Mouse (Mus musculus): ENCODE measurements around the gene Arid5b.

The Arid5b gene

GRCm38 (mm10) chr10:68165709-68166694 lies 112.5 kb downstream of the Arid5b start:
- in situ Hi-C loops (cut with MboI, MseI) = no loop called here

GRCm38 (mm10) chr10:68164723-68165706 lies 113.5 kb downstream of the Arid5b start:
- in situ Hi-C loops (cut with MboI, MseI) = no loop called here

DNA sequence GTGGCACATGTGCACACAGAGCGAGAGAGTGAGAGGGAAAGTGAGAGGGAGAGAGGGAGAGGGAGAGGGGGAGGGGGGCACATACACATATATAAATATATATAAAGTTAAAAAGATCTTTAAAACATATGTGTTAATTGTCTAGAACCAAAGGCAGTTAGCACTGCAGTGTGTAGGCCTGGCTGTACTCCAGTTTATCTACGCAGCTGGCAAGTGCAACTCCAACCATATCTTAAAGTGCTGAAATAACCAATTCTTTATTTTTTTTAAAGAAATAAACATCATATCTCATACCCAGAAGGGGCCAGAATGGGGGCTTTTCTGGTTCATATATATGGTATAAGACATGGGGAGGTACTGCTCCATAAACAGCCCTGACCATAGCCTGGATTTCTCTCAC lies 114.4 kb downstream of the Arid5b start:
- in situ Hi-C loops (cut with MboI, MseI) = no loop called here

GRCm38 (mm10) chr10:68159759-68160158 lies 118.8 kb downstream of the Arid5b start:
- in situ Hi-C loops (cut with MboI, MseI) = no loop called here

DNA sequence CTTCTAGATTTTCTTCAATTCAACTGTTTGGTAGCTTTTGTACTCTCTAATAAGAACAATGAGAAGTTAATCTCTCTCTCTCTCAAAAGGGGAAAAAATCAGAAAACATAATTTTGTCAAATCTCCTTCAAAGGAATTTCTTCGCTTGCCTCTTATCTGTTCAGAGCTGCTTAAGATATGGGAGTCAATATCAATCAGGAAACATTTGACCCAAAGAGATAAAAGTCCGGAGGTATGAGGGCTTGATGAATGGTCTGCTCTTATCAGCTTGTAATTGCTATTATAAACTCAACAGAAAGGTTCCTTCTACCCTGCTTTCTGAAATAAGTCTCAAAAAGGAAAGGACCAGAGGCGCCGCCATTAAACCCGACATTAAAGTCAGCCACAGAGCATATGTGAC lies 120.0 kb downstream of the Arid5b start:
- in situ Hi-C loops (cut with MboI, MseI) = no loop called here

GRCm38 (mm10) chr10:68157511-68157910 lies 121.0 kb downstream of the Arid5b start:
- in situ Hi-C loops (cut with MboI, MseI) = no loop called here

DNA sequence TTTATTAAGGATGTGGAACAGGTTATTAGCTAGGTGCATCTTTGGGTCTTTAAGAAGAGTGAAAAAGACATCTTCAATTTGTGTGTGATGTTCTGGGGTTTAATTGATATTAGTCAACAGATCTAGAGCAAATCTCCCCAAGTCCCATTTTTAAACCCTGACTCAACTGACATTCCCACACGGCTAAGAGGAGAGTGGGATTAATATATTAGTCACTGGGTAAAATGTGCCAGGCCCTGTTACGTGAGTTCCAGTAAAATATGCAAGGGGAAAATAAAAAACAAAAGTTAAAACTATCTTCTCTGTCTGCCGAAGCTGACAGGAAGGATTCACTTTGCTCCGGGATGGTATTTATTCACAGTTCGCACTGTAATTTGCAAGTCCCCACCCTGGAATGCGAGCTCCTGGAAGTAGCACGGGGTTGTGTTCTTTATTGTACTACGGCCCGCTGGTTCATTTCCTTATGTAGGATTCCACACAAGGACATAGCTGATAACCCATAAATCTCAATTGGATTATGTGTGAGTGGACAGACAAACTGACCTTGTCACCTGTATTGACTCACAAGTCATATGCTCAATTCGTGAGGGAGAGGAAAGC lies 121.8 kb downstream of the Arid5b start:
- in situ Hi-C loops (cut with MboI, MseI) = no loop called here

- in situ Hi-C loops (cut with MboI, MseI) = no loop called here
These were observed 122.4 kb downstream of the Arid5b start for GRCm38 (mm10) chr10:68156159-68156558.

DNA sequence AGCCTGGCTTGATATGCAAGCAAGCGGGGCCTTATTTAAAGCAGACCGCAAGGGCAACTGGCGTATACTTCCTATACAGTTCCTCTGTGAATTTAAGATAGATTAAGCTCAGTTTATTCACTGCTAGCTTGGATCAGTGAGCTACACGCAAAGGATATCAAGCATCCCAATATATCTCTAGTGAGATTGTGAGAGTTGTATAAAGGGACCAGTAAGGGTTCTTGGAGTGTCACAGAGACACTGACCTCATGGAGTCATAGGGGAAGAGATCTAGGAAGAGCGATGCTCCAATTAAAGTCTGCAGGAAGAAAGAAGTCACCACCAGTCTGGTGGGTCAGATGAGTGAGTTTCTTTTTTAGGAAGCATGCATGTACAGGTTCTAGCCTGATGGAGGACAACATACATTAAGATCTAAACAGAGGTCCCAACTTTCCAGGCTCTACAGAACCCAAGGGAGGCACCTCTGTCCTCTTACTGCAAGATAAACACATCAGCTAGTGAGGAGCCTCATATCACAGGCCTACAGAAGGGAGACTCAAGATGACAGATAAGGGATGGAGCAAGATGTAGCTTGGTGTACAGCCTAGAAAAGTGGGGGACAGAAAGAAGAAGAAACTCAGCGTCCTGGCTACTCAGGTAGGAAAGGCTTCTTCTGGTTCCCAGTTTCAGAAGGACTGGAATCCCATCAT lies 123.0 kb downstream of the Arid5b start:
- in situ Hi-C loops (cut with MboI, MseI) = no loop called here

DNA sequence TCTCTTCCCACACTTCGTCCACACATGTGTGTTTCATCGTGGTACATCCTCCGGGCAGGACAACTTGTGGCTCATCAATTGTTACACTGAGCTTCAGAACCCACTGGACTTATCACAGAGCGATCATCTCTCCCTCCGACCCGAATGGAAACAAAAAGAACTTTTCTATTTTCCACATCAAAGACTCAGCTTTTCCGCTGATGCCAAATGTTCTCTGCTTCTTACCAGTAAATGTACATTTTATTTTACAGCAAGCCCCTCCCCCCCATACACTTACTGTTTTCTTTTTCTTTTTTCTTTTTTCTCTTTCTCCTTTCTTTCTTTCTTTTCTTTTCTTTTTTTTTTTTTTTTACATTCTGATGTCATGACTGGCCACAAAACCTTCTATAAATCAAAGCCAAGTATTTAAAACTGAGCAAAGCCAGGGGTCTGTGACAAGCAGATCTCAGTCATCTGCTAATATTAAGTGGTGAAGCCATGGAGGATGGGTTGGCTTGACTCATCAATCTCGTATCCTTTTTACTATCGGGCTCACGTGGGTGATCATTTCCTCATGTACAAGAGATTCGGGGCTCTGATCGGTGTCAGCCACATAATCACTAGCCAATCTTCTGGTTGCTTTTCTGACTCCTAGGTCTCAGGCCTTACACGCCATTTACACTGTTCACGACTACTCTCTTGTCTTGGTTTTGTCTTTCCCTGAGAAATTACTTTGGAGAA lies 124.3 kb downstream of the Arid5b start:
- in situ Hi-C loops (cut with MboI, MseI) = no loop called here

DNA sequence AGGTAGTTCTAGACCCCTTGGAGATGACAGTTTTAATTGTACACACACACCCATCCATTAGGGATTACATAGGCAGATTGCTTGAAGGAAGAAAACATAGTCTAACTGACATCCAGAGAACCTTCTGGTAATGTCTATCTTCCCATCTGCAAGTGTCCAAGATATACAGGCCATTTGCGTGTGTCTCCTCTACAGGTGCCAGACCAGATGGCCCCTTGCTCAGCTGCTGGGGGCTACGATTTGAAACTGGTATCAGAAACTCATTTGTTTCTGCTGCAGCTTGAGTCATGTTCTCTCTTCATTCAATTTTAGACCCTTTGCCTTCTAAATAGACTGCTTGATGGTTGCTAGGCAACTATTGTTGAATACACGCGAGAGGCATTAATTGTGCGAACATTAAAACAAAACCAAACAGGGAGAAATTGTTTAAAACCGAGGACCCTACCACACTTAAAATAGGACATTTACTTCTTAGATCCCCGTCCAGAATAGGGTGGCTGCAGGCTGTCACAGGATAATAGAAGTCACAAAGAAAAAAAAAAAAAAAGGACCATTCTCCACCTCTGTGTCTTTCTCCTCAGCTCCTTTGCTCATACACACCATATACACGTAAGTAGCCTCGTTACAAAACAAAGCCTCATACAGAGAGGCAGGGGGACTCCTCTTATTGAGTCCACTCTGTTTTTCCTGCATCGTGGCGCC lies 125.0 kb downstream of the Arid5b start:
- in situ Hi-C loops (cut with MboI, MseI) = no loop called here

DNA sequence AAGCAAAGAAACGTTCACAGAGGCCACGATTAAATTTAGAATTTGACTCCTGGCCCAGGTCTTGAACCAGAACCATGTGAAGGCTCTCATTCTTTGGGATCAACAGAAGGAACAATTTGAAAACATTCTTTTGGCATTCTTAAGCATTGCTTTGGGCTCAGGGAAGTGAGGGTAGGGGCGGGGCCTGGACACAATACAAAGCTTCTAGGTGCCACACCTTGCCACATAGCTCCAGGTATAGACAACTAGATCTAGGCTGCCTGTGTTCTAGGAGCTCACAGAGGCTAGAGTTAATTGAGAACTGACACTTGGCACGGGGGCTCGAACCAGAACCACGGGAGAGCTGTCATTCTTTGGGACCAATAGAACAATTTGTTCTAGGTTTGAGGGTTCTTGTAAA lies 130.0 kb downstream of the Arid5b start:
- in situ Hi-C loops (cut with MboI, MseI) = loop anchor here (10.0 kb wide), 1 partner anchor 274 kb away; no protein-coding TSS in a partner anchor

- in situ Hi-C loops (cut with MboI, MseI) = loop anchor here (10.0 kb wide), 1 partner anchor 273 kb away; no protein-coding TSS in a partner anchor
These were observed 130.8 kb downstream of the Arid5b start for GRCm38 (mm10) chr10:68147730-68148129.

- in situ Hi-C loops (cut with MboI, MseI) = loop anchor here (10.0 kb wide), 1 partner anchor 272 kb away; no protein-coding TSS in a partner anchor
These were observed 131.7 kb downstream of the Arid5b start for GRCm38 (mm10) chr10:68146842-68147241.

- in situ Hi-C loops (cut with MboI, MseI) = loop anchor here (10.0 kb wide), 1 partner anchor 271 kb away; no protein-coding TSS in a partner anchor
These were observed 133.1 kb downstream of the Arid5b start for GRCm38 (mm10) chr10:68145286-68145950.

DNA sequence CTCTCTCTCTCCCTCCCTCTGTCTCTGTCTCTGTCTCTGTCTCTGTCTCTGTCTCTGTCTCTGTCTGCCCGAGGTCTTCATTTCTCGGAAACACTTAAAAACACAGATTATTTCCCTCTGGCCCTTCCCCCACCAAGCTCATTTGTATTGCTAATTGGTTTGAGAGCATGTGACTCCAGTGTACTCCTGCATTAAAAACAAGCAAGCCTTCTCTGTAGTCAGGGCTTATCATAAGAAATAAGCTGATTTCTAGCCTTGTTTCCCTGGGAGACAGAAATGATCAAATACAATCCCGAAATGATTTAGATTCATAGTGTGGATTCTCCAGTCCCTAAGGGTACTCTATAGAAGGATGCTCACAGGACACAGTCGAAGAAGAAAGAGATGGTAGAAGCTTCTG lies 136.0 kb downstream of the Arid5b start:
- in situ Hi-C loops (cut with MboI, MseI) = loop anchor here (10.0 kb wide), 1 partner anchor 268 kb away; no protein-coding TSS in a partner anchor

DNA sequence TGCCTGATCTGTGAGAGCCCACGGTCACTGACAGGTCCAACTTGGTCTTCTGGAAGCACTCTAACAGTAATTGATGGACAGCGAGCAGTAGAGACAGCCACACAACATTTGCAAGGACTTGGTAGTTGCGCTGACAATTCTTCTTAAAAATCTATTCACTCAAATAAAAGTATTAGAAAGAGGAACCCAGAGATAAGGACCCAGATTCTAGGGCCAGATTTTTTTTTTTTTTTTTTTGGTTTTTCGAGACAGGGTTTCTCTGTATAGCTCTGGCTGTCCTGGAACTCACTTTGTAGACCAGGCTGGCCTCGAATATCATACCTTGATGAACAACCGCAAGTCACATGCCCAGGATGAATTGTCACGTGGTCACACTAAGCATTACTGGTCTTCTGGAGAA lies 137.0 kb downstream of the Arid5b start:
- in situ Hi-C loops (cut with MboI, MseI) = loop anchor here (10.0 kb wide), 1 partner anchor 267 kb away; no protein-coding TSS in a partner anchor

DNA sequence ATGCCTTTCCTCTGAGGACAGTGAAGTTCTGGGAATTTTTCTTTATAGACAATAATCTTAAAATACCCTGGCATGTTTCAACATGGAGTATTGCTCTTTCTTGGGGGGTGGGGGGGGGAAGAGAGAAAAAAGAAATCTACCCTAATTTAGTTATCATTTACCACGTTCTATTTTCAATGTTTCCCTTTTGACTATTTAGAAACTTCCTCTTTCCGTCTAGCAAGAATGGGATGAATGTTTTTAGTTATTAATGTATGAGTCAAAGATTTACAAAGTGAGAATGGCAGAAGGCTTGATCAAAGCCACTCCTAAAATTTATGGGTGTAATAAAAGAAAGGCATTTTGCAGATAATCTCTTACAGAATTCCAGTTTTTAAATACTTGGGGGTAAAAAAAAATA lies 137.7 kb downstream of the Arid5b start:
- in situ Hi-C loops (cut with MboI, MseI) = loop anchor here (10.0 kb wide), 1 partner anchor 266 kb away; no protein-coding TSS in a partner anchor

GRCm38 (mm10) chr10:68140306-68140705 lies 138.2 kb downstream of the Arid5b start:
- in situ Hi-C loops (cut with MboI, MseI) = loop anchor here (10.0 kb wide), 1 partner anchor 266 kb away; no protein-coding TSS in a partner anchor

All from T-helper 1 cell (primary cell).